Mouse (Mus musculus) midbrain, embryonic 16.5 days (tissue): ENCODE data around the gene Ctsa. TPM values are rescaled to one million over a fixed set of nuclear protein-coding genes. Genes with fewer than 3 reads are reported as not detected.
A peak's percentile ranks its signal among the peaks of the same experiment; 100 is the strongest.
"Not testable (repeated sequence)": the region's sequence is repeated elsewhere in the genome, so short reads cannot be mapped to it uniquely, and the experiment has no call there.

Experiments used
- ATAC-seq: fragments of 200-750 bp; cut with Nextera tagmentation; 2 replicates; pipeline ENCODE4 v1.8.0; 2017; ENCODE audit warnings: moderate TSS enrichment
- H3K27ac ChIP-seq: fragments of 300-500 bp; sonication (generic); 2 replicates; pipeline ENCODE4 v1.5.1; 2014; ENCODE audit warnings: mild to moderate bottlenecking, low read length, mixed read lengths
- H3K27me3 ChIP-seq: fragments of 300-500 bp; sonication (generic); 2 replicates; pipeline ENCODE4 v1.6.1; 2014; ENCODE audit warnings: low read depth, low read length, mixed read lengths; ENCODE audit not compliant: control insufficient read depth, insufficient read depth
- H3K36me3 ChIP-seq: fragments of 300-500 bp; sonication (generic); 2 replicates; pipeline ENCODE4 v1.6.1; 2014; ENCODE audit warnings: mild to moderate bottlenecking, low read length, moderate library complexity, mixed read lengths; ENCODE audit not compliant: control insufficient read depth, insufficient read depth
- H3K4me1 ChIP-seq: fragments of 300-500 bp; sonication (generic); 2 replicates; pipeline ENCODE4 v1.6.1; 2014; ENCODE audit warnings: mild to moderate bottlenecking, low read length, mixed read lengths; ENCODE audit not compliant: control insufficient read depth, insufficient read depth
- H3K4me2 ChIP-seq: fragments of 300-500 bp; sonication (generic); 2 replicates; pipeline ENCODE4 v1.6.1; 2014; ENCODE audit warnings: mild to moderate bottlenecking, low read length, mixed read lengths
- H3K4me3 ChIP-seq: fragments of 300-500 bp; sonication (generic); 2 replicates; pipeline ENCODE4 v1.5.1; 2014; ENCODE audit warnings: low read depth, mild to moderate bottlenecking, low read length, moderate library complexity, mixed read lengths
- H3K9ac ChIP-seq: fragments of 300-500 bp; sonication (generic); 2 replicates; pipeline ENCODE4 v1.6.1; 2014; ENCODE audit warnings: low read depth, low read length, mixed read lengths
- H3K9me3 ChIP-seq: fragments of 300-500 bp; sonication (generic); replicated peaks from 2 replicates; pipeline ENCODE4 v1.6.1; 2014; ENCODE audit warnings: mild to moderate bottlenecking, low read length, mixed read lengths; ENCODE audit not compliant: control insufficient read depth, poor library complexity, severe bottlenecking
- WGBS: fragments of 180-500 bp; shearing (Covaris S2); extraction: QIAGEN DNeasy Blood & Tissue Kit; methylation state at CpG from one replicate; pipeline ENCODE4 v1.1.7; 2014; 5-methylcytosine and 5-hydroxymethylcytosine counted together
- polyA plus RNA-seq: library from polyadenylated mRNA; unstranded; fragments of >200 nt; fragmentation: Nextera tagmentation; extraction: Ambion mirVana; gene quantifications from 2 replicates; pipeline ENCODE4 v1.2.1, GENCODE M21; 2015

The Ctsa gene
- polyA plus RNA-seq, 1 experiment from 2014 or later = 95.4 TPM

DNA sequence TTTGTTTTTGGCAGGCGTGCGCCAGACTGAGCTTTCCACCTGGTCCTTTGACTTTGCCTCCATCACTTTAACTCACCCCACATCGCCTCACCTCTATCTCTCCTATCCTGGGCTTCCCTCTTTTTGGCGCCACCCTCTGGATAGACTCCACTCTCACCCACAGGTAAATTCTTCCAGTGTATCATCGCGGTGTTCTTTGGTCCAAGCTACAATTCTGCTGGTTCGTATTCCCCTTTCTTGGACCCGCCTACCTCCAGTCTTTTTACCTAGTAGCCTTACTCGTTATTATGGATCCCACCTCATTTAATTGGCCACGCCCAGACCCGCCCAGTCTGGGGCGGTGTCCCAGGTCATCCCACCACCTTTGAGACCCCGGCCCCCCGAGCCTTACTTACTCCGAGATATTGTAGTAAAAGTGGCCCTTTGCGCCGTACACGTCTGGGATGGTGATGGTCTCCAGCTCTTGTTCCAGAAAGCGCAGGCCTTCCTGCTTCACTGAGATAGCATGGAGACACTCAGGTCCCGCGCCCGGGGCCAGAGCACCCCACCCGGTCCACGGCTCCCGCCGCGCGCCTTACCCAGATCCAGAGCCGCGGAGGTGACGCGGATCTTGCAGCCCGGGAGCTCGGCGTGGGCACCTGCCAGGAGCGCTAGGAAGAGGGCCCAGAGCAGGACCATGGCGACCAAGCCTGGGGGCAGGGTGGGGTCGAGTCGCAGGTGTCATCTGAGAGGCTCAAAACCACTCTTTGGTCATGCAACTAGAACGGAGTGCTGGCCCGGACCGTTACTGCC, 23.8 kb downstream of the Ctsa start:
- peak overlapping the region; percentile 50 for H3K4me3 ChIP-seq
- peaks cover 9% of the 10 kb centered on the region for H3K27me3 ChIP-seq
- no peaks in the 10 kb centered on the region for H3K36me3 ChIP-seq
- ATAC-seq = peak; percentile 61
- WGBS = 2% methylated on average over 42 of the region's 42 CpGs
- H3K9me3 ChIP-seq = no peaks in the 10 kb centered on the region
- no peak overlapping the region for H3K27ac ChIP-seq
- peaks cover 17% of the 10 kb centered on the region for H3K4me1 ChIP-seq
- H3K9ac ChIP-seq = peak overlapping the region; percentile 62; the same call in 1 of the 2 replicates
- H3K4me2 ChIP-seq = peak overlapping the region; percentile 98

DNA sequence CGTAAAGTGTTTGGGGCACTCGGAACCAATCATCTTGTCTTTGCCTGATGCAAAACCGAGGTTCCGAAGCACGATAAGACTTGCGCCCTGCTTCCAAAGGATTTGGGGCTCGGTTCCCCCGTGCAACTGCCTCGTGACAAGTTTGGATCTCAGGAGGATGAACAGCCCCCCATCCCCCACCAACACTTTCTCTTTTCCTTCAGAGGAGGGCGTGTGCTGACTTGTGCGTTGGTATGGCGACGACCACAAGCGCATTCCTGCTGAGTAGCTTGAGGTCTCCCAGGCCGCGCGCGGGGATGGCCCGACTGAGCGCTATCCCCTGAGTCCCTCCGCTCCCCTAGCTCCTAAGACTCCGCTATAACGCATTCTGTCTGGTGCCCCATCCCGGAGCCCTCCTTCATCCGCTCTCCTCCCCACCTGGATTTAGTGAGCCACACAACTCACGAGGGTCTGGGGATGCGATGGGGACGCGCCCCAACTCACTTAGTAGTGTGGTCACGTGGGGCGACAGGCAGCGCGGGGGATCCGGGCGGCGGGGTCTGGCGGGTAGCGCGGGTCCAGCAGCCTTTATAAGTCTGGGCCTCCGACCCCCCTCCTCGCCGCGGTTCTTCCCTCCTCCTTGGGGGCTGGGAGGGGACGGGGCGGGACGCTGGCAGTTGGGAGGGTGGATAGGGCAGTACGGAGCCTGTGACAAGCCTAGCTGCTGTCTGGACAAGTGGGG, 24.6 kb downstream of the Ctsa start, which contains the start of gene Pltp:
Pltp (minus strand) TSS at position 611 of the 721 bp plus-strand sequence.
- peak within 1 kb of the TSS; percentile 38; the same call in 1 of the 2 replicates for H3K27ac ChIP-seq
- under 1% methylated on average over 32 of the region's 47 CpGs for WGBS

GRCm38 (mm10) chr2:164857842-164858553, 25.3 kb downstream of the Ctsa start:
- Histone ChIP-seq H3K4me1 (peaks cover 17% of the 10 kb centered on the region), H3K27me3 (peaks cover 9% of the 10 kb centered on the region), H3K9me3 (no peaks in the 10 kb centered on the region), H3K36me3 (no peaks in the 10 kb centered on the region), H3K4me3 (peak overlapping the region; percentile 50), H3K9ac (peak overlapping the region; percentile 62; the same call in 1 of the 2 replicates), H3K27ac (no peak overlapping the region), H3K4me2 (peak overlapping the region; percentile 98)
- 3% methylated on average over 19 of the region's 19 CpGs for WGBS
- ATAC-seq = no peak

More for the DNA sequence above, 24.6 kb downstream of the Ctsa start, which contains the start of gene Pltp:
- peak within 1 kb of the TSS; percentile 62 for H3K9ac ChIP-seq
- H3K9me3 ChIP-seq = no peaks in the 10 kb centered on the region
- peak; percentile 74 for ATAC-seq
- H3K4me1 ChIP-seq = peaks cover 17% of the 10 kb centered on the region
- peak within 1 kb of the TSS; percentile 98 for H3K4me2 ChIP-seq
- H3K36me3 ChIP-seq = no peaks in the 10 kb centered on the region
- peak within 1 kb of the TSS; percentile 50 for H3K4me3 ChIP-seq
- peaks cover 9% of the 10 kb centered on the region for H3K27me3 ChIP-seq

DNA sequence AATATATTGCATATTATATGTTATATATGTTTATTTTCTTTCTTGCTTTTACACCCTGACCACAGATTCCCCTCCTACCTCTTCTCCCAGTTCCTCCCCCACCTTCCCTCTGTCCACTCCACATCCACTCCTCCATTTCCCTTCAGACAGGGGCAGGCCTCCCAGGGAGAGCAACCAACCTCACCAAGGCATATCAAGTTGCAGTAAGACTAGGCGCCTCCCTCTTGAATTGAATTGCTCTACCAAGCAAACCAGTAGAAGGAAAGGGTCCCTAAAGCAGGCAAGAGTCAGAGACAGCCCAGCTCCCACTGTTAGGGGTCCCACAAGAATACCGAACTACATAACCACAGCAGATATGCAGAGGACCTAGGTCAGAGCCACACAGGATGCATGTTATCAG, 26.5 kb downstream of the Ctsa start:
- Histone ChIP-seq H3K27ac (no peak overlapping the region), H3K4me2 (no peak overlapping the region), H3K4me3 (no peak overlapping the region), H3K9me3 (no peaks in the 10 kb centered on the region), H3K4me1 (peaks cover 17% of the 10 kb centered on the region), H3K9ac (no peak overlapping the region), H3K36me3 (no peaks in the 10 kb centered on the region), H3K27me3 (peaks cover 9% of the 10 kb centered on the region)
- WGBS = 53% methylated on average over 2 of the region's 2 CpGs
- ATAC-seq = no peak

DNA sequence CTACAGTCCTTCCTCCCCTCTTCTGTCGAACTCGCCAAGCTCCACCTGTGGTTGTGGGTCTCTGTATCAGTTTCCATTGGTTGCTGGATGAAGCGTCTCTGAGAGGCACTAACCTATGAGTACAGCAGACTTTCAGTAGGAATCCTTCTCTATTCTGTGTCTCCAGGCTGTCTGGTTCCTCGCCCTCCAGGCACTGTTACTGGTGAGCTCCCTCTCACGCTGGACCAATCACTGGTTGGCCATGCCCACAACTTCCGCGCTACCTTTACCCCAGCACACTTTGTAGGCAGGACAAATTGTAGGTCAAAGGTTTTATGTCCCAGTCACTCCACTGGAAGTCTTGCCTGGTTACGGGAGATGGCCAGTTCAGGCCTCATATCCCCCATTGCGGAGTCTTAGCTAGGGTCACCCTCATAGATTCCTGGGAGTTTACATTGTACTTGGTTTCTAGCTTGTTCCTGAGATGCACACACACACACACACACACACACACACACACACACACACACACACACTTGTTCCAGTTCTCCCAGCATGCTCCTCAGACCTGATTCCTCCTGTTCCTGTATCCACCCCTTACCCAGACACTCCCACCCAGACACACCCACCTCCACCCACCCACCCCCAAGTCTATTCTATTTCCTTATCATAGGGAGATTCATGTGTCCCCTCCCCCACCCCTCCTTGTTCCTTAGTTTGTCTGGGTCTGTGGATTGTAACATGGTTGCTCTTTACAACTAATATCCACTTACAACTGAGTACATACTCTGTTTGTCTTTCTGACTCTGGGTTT, 27.2 kb downstream of the Ctsa start:
- WGBS = 65% methylated on average over 9 of the region's 9 CpGs
- Histone ChIP-seq H3K9me3 (no peaks in the 10 kb centered on the region), H3K9ac (no peak overlapping the region)

DNA sequence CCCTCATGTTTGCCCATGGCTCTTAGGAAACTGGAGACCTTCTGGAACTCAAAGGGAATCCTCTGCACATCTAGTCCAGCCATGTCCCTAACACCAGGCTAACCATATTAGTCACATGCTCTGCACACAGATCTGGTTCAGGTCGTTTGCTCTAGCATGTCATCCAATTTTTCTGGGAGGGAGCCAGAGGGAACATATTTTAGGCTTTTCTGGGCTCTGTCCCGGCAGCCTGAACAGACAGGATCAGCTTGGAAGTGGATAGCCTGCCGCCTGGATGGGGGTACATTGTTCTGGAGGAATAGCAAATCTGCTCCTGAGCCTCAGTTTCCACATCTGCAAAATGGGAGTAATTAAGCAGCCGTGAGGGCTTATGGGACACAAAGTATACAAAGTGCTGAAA, 28.4 kb downstream of the Ctsa start:
- Histone ChIP-seq H3K9me3 (no peaks in the 10 kb centered on the region), H3K27ac (no peak overlapping the region), H3K4me3 (no peak overlapping the region), H3K36me3 (no peaks in the 10 kb centered on the region), H3K4me1 (peaks cover 17% of the 10 kb centered on the region), H3K27me3 (peaks cover 9% of the 10 kb centered on the region), H3K9ac (no peak overlapping the region), H3K4me2 (no peak overlapping the region)
- WGBS = 71% methylated on average over 4 of the region's 4 CpGs
- no peak for ATAC-seq

More for the DNA sequence above, 27.2 kb downstream of the Ctsa start:
- Histone ChIP-seq H3K4me2 (no peak overlapping the region), H3K4me3 (no peak overlapping the region), H3K36me3 (no peaks in the 10 kb centered on the region), H3K27ac (no peak overlapping the region), H3K27me3 (peaks cover 9% of the 10 kb centered on the region), H3K4me1 (peaks cover 17% of the 10 kb centered on the region)
- no peak for ATAC-seq

- ATAC-seq = no peak
- 53% methylated on average over 9 of the region's 9 CpGs for WGBS
- Histone ChIP-seq H3K4me2 (no peak overlapping the region), H3K4me3 (no peak overlapping the region), H3K4me1 (peaks cover 7% of the 10 kb centered on the region), H3K27ac (0 out of 2 replicates have a peak overlapping the region, but pooled peaks have one; percentile 12), H3K27me3 (peaks cover 8% of the 10 kb centered on the region), H3K9ac (no peak overlapping the region), H3K36me3 (no peaks in the 10 kb centered on the region), H3K9me3 (no peaks in the 10 kb centered on the region)
Observed at GRCm38 (mm10) chr2:164862179-164862861, 29.6 kb downstream of the Ctsa start.

DNA sequence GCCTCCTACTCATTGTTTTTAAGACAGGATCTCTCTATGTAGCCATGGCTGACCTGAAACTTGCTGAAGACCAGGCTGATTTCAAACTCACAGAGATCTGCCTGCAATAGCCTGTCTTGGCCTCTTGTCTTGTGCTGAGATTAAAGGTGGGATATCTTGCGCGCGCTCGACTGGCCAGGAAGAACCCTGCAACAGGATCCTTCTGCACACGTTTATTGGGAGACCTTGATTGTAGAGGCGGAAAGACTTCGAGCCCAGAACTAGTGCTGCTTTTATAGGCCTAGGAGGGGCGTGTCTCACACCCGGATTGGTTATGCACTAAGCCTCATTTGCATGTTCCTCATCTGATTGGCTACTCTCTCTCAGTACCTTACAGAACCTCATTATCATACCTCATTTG, 30.7 kb downstream of the Ctsa start:
- H3K36me3 ChIP-seq, H3K4me3 ChIP-seq, H3K4me1 ChIP-seq, H3K9ac ChIP-seq, H3K9me3 ChIP-seq, H3K27me3 ChIP-seq, H3K4me2 ChIP-seq, H3K27ac ChIP-seq, ATAC-seq: not testable (repeated sequence)
- 90% methylated on average over 7 of the region's 9 CpGs for WGBS
